Mouse (Mus musculus) subcutaneous adipose tissue, adult 2 months (tissue): ENCODE measurements around the gene Uchl5. TPM values are rescaled to one million over a fixed set of nuclear protein-coding genes. Genes with fewer than 3 reads are reported as not detected.

Source experiments
- polyA plus RNA-seq: library from polyadenylated mRNA; depleted of rRNA; stranded (reverse); fragments of >200 nt; gene quantifications from 2 replicates; pipeline ENCODE4 v1.2.3, GENCODE M21; 2012; ENCODE audit warnings: low replicate concordance; rRNA removed

Gene Uchl5
- 2.2 and 4.3 TPM in 2 replicates for polyA plus RNA-seq

DNA sequence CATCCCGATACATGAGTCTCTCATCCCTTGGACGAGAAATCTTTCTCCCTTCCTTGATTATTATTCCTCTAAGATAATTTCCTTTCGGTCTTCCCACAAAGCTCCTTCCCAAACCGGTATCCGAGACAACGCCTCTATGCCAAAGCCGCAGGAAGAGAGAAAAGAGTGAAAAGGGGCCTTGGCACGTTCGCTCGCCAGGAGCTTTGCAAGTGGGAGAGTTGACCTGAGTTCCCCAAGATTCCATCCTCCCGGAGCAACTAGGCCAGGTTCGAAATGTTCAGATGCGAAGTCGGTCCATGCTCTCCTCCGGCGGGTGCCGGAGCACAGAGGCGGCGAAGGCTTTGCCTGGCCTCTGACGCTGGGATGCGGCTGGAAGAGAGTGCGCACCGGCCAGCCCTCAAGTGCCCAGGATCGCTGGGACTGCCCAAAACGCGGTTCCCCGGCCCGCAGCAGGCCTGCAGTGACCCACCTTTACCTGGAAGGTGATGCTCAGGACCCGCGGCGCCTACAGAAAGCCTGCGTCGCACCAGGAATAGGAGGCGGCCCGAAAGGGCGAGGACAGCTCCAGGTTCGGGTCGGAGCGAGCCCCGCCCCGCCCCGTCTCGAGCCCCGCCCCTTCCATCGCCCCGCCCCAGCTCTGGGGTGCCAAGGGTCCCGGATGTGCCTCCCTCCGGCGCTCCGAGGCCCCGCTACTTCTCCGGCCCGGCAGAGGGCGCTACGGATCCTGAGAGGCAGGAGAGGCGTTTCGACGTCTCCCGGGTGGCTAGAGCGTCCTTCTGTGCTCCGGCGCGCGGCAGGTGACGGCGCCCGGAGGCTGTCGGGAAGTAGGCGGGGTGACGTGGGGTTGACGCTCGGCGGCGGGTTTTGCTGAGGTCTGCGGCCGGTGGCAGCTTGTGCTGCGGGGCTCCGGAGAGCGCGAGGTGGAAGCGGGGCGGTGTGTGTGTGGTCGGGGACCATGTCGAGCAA lies at the start of gene Uchl5, which contains the start of gene Trove2:
Gene Uchl5 (plus strand): TSS at position 827 of the 966 bp plus-strand sequence.
Gene Trove2 (minus strand): TSS at position 623 of the 966 bp plus-strand sequence.

Other genes starting within 250 kb of the Uchl5 start
- gene B3galt2, start 136.6 kb upstream of the Uchl5 start, polyA plus RNA-seq, result 5.7 and 14.7 TPM in 2 replicates
- gene Cdc73, start 74.4 kb upstream of the Uchl5 start, polyA plus RNA-seq, result 4.0 and 4.8 TPM in 2 replicates
- gene Glrx2, start 60.9 kb upstream of the Uchl5 start, polyA plus RNA-seq, result 18.5 and 27.2 TPM in 2 replicates
- 2.1 and 4.3 TPM in 2 replicates for gene Trove2, start 204 bp upstream of the Uchl5 start, polyA plus RNA-seq
- gene Rgs2, start 226.9 kb downstream of the Uchl5 start, polyA plus RNA-seq, result 3.9 and 19.3 TPM in 2 replicates